Mouse (Mus musculus): Measurements from ENCODE around the gene Tox4. TPM values are rescaled to one million over a fixed set of nuclear protein-coding genes. Genes with fewer than 3 reads are reported as not detected.

Gene Tox4
- total RNA-seq, 2 experiments from 2014 or later: 41.8 to 42.0 TPM

DNA sequence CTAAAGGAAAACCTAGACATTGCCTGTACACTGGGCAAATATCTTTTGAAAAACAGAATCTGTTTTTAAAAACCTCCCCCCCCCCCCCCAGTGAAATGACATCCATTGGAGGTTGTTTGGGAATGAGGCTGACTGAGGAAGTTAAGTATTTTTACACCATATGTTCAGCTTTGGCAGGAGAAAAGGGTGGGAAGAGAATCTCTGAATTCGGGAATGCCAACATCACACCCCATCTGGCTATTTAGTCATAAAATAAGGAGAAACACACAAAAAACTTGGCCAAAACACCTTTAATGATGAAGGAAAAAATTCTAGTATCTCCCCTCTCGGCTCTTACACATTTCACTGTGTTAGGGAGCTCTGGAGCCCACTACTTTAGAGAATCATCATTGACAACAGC, 32.0 kb downstream of the Tox4 start:
- no peak for DNase-seq (ENCODE audit: low spot score in 2 of 2)

DNA sequence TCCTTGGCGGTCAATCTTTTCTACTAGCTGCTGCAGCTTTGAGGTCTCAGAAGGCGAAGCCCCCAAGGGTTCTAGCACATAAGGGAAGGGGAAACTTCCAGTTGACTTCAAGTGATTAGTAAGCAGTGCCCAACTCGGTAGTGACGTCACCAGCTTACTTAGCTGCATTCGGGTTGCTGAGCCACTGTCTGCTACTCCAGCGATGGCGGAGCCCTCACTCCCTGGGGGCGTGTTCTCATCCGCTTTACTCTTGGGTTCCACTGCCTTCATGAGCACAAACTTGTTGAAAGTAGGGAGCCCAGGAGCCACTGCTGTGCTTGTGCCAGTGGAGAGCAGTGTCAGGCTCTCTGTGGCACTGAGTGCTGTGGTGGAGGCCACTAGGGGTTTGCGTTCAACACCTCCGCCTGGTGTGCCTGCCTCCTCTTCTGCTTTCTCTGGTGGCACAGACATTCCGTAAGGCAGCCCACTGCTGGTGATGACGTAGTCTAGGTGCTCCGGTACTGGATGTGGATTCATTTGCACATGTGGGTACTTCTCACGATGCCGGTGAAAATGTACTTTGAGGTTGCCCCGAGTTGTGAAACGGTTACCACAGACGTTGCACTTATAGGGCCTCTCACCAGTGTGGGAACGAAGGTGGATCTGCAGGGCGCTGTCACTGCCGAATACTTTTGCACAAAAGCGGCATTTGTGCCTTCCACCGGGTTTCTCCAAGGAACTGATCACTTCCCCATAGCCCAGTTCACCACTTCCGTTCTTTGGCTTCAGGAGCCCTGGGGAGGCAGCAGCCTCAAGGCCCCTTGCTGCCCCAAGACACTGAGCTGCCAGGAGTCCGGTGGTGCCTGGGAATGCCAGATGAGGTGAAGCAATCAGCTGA, 35.2 kb downstream of the Tox4 start:
- DNase-seq (ENCODE audit: low spot score in 2 of 2): no peak

DNA sequence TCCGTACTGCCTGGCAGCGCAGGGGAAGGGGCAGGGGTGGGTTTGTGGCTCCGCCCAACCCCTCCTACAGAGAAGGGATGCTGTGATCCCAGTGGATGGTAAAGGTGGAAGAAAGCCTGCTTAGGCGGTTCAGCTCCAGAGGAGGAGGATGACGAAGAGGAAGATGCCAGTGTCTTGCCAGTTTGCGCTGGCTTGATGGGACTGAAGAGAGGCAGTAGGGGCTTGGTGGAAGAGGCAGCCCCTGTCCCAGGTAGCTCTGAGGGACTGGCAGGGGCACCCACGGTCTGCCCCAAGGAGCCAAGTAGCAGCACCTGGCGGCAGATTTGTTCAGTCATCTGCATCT, 35.8 kb downstream of the Tox4 start:
- no peak for DNase-seq (ENCODE audit: low spot score in 2 of 2)

DNA sequence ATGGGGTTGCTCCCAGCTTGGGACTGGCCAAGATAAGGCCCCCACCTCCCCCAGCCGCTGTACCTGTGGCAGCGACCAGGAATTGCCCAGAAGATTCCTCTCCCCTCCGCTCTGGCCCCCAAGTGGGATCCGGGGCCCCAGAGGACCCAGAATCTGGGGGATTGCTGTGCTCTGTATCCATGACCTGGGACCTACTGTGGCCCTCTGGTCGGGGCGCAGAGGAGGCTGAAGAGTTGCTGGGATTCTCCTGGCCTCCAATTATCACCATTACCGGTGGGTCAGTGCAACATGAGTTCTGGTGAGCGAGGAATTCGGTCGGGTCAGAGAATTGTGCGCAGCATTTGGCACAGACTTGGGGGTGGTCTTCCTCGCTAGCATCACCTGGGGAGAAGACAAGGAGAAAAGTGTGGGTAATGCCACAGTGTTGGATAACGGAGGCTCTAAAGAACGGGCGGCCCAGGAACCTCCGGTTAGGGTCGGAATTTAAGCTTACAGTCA, 36.4 kb downstream of the Tox4 start:
- DNase-seq (ENCODE audit: low spot score in 2 of 2): no peak

DNA sequence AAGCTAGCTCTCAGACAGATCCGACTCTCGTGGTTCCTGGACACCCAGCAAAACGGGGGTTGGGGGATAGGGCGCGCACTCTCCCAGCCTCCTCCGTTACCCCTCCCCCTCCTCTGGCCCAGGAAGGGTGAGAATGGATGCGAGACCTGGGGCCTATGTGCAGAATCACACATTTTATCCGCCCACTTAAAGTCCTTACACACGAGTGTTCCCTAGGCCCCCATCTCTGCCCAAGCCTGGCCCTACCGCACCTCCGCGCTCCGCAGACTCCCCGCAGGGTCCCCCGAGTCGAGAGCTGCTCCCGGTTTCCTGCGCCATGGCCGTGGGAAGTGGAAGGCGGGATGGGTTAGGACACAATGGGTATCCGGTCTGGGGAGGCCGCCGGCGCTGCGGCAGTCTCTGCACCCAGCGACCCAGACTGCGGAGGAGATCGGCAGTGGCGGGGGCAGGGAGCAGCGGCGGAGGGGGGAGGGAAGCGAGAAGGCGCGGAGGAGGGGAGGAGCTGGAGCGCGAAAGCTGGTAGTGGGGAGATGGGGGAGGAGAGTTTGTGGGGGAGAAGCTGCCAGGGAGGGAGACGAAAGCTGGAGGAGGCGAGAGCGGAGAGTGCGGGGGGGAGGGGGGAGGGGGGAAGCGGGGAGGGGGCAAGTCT, 37.0 kb downstream of the Tox4 start:
- peak in 1 of 2 experiments; percentile 64 for DNase-seq (ENCODE audit: low spot score in 2 of 2)

DNA sequence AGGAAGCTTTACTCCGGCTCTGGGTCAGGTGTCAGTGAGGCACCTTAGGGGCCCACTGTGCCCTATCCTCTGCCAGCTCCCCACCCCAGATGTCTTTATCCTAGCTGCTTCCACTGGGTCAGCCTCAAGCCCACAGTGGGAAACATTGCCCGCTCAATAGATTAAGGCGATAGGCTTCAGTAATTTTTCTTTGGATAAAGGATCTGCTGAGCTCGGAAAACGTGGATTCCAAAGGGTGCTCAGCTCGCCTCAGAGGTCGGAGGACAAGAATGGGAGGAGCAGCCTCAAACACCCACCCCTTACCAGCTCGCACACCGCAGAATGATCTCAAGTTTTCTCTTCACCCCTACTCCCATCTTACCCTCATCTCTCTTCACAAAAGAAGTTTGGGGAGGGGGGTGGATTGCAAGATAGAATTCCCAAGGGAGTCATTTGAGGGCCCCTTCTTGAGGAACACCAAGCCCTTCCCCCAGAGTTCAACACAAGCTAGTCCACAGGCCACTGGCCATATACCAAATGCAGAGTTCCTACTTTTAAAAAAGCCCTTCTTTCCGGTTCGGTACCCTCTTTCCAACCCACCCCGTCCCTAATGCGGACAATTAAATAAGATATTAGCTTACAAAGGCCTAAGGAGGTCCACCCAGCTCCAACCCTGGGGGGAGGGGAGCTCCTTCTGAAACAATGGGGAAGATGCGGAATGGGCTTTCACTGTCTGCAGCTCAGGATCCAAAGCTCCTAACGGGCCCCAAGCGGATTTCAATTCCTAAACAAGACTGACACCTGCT, 37.7 kb downstream of the Tox4 start:
- DNase-seq (ENCODE audit: low spot score in 2 of 2): peak in 1 of 2 experiments; percentile 20

DNA sequence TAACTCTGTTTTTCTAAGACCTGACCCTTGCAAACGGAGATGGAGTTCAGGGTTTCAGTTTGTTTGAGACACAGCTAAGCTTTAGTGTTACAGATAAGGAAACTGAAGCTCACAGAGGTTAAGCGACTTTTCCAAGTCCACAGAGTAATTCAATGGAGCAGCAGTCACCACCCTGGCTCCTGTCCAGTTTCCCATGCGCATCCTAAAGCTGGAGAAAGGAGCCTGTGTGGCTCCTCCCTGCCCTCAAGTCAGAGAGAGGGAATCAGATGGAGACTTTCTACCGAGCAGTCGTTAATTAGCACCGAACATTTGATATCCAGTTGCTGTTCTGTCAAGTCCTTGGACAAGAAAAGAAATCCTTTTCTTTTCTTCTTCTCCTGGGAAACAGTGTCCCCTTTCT, 40.4 kb downstream of the Tox4 start:
- DNase-seq (ENCODE audit: low spot score in 2 of 2): no peak

DNA sequence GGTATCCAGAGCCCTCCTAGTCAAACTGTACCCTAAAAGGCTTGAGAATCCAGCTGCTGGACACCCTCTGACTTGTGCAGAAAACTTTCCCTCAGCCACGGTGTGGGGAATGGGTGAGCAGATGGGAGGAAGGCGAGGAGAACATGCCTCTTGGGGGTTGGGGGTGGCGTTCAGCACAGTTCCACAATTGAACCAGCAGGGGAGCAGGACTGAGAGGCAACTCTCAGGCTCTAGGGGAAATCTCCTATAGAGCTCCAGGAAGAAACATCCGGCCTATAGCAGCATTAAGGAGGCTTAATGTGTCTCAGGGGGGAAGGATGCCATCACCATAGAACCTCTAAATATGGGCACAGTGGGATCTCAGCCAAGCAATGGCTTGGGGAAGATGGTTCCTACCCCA, 46.9 kb downstream of the Tox4 start:
- no peak for DNase-seq (ENCODE audit: low spot score in 2 of 2)

DNA sequence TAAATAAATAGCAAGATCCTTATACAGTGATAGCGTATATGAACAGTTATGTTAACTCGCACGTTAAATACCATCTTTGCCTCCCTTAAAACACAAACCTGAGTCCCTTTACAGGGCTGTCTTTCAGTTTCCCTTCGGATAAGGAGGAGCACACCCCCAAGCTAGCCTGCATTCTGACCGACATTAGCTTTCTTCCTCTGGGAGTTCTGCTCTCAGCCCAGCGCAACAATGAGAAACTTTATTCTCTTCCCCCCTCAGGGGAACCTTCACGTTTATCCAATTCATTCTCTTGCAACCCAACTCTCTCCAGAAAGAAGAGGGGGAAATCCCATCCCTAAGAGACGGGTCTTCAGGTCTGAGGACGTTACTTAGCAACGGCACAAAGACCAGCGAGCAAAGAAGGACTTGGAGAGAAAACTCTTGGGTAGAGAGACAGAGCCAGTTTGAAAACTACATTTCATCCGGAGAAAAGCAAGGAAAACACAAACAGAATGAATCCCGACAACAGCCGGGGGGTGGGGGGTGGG, 48.5 kb downstream of the Tox4 start:
- no peak for DNase-seq (ENCODE audit: low spot score in 2 of 2)

DNA sequence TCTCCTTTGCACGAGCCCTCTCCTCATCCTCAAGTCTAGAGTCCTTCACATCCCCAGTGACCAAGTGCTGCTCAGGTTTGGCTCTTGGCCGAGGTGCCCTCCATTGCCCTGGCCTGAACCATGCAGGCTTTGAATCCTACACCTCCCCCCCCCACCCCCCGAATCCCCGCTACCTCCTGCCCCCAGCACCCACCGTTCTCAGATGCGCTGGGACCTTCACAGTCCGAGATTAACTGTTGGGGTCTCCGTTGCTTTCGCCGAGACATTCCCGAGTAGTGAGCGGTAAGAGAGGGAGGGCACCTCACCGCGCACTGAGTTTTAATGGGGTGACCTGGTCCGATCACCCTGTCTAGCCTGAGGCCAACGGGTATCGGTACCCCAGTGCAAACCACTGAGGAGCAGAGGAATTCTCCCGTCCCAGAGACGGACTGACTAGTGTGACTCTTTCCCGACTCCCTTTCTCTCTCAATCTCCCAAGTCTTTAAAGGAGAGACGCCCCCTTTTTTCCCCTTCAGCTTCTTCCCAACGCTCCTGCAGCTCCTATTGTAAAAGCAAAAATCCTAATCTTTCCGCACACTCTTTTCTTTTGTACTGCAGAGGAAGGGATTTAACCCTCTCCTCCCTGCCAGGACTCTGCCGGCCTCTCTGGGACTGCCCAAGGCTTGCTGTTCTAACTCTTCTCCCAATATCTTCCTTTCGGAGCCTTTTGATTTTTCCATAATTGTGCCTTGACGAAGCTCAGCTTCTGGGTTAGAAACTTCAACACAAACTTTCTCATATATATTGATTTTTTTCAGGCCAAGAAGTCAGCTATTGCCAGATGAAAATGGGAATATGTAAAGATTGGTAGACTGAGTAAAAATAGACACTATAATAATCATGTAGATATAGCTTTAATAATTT, 49.2 kb downstream of the Tox4 start, which contains the start of gene Sall2:
Sall2 (minus strand) TSS at position 853 of the 903 bp plus-strand sequence.
- DNase-seq (ENCODE audit: low spot score in 2 of 2): no peak

DNA sequence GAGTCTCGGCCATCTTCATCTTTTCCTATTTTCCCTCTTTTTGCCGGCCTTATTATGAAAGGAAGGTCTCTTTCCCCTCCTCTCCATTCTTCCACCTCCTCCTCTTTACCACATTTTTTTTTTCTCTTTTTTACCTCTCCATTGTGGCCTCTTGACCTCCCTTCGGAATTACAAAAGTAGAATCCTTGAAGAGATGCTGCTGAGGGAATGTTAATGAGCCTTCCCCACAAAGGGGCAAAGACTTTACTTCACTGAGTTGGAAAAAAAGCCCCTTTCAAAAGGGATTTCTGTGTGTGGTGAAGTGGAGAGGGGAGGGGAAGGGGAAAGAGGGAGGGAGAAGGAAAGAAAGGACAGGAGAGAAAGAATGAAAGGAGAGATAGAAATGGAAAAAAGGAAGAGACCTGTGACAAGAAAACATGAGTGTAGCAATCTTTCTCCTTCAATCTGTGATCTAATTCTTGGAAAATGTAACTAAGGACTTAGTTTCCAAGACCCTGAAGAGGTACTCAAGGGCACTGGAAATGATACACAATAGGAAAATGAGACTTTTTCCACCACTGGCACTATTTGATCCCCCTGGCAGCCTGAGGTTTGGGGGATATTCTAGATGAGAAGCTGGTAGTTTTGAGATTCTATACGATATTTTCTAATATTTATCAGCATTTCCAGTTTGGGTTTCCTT, 52.3 kb downstream of the Tox4 start:
- no peak for DNase-seq (ENCODE audit: low spot score in 2 of 2)

DNA sequence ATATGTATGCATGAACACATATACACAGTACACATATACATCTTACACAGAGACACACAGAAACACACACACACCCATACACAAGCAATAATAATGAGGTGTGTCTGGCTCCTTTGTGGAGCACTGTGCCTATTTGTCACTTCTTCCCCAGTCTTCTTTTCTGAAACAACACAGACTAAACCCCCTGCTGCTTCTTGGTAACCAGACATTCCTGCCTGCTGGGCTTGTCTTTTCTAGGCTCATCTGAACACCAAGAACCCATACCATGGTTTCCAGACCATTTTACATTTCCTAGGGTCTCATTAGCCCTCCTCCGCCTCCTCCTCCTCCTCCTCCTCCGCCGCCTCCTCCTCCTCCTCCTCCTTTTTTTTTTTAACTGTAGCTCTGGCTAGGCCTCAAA, 53.2 kb downstream of the Tox4 start:
- DNase-seq (ENCODE audit: low spot score in 2 of 2): no peak

DNA sequence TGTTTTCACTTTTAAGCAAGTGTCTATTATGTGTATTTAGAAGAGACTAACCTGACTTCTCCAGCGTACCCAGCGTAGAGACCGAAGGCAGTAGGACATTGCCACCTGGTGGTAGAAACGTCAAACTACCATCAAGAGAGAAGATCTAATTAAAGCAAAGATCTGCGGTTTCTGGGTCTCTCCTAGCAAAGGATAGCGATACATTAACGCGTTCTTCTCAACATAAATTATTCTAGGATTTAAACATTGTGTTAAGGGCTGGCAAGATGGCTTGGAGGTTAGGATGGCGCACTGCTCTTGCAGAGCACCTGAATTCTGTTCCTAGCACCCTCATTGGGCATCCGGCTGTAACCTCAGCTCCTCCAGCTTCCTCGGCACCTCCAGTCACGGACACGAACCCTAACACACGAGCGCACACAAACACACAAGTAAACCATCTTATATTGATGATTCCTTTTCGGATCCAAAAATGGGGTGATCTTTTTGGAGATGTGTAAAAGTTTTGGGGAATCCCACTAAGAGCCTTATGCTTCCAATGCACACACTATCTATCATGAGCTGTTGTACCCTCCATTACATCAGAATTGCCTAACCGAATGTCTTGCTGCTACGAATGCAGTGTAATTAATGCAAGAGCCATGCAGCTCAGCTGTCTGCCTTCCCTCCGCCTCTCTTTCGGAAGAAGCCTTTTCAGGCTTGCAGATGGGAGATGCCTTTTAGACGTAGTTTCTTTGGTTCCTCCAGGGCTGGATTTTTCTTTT, 60.0 kb downstream of the Tox4 start:
- peak in 1 of 2 experiments; percentile 59 for DNase-seq (ENCODE audit: low spot score in 2 of 2)

DNA sequence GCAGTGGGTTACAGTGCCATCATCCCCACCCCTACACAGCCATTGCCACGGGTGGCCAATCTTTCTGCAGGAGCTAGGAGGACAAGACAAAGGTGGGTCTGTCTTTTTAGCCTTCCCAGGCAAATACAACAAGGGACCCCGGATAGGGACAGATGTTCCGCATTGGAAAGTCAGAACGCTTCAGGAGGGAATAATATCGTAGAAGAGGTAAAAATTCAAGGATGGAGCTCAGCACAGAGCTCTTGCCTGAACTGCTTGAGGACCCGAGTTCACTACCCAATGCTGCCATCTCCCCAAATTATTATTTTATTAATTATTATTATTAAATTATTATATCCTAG, 60.5 kb downstream of the Tox4 start:
- DNase-seq (ENCODE audit: low spot score in 2 of 2): no peak

Other genes starting within 250 kb of the Tox4 start
- gene Olfr221, start 236.7 kb upstream of the Tox4 start, total RNA-seq (2021): not detected
- gene Hnrnpc, start 175.1 kb upstream of the Tox4 start, total RNA-seq (2021): 100 to 1,000 TPM; 140 to 156 TPM
- gene Rpgrip1, start 168.4 kb upstream of the Tox4 start, total RNA-seq (2021): under 1 TPM; 0.23 to 0.49 TPM
- gene Supt16, start 81.7 kb upstream of the Tox4 start, total RNA-seq (2021): 10 to 100 TPM; 44.0 to 47.8 TPM
- gene Chd8, start 21.4 kb upstream of the Tox4 start, total RNA-seq (2021): 10 to 100 TPM; 76.4 to 78.8 TPM
- 10 to 100 TPM in 1 of 2 experiments, 1 to 10 TPM in 1; 9.1 to 12.5 TPM for gene Rab2b, start 399 bp downstream of the Tox4 start, total RNA-seq (2021)
- gene Mettl3, start 26.0 kb downstream of the Tox4 start, total RNA-seq (2021): 10 to 100 TPM; 22.1 to 24.8 TPM
- 1 to 10 TPM; 7.2 to 7.4 TPM for gene Sall2, start 49.6 kb downstream of the Tox4 start, total RNA-seq (2021)
- gene Olfr1513, start 77.3 kb downstream of the Tox4 start, total RNA-seq (2021): not detected
- not detected for gene Olfr1512, start 100.0 kb downstream of the Tox4 start, total RNA-seq (2021)
- not detected for gene Olfr1511, start 118.2 kb downstream of the Tox4 start, total RNA-seq (2021)
- not detected for gene Olfr1510, start 135.2 kb downstream of the Tox4 start, total RNA-seq (2021)
- gene Olfr1509, start 163.8 kb downstream of the Tox4 start, total RNA-seq (2021): not detected
- under 1 TPM in 1 of 2 experiments, not detected in 1; 0.05 TPM for gene Olfr1508, start 188.3 kb downstream of the Tox4 start, total RNA-seq (2021)
- gene Olfr1507, start 216.6 kb downstream of the Tox4 start, total RNA-seq (2021): under 1 TPM in 1 of 2 experiments, not detected in 1; 0.67 TPM